Mouse (Mus musculus) cerebellum, adult 11-12 months (tissue): ENCODE results near the gene Tcf12.

Source experiments
- DNase-seq: peaks from one replicate; pipeline ENCODE4 v3.0.0; 2022

Tcf12 gene

DNA sequence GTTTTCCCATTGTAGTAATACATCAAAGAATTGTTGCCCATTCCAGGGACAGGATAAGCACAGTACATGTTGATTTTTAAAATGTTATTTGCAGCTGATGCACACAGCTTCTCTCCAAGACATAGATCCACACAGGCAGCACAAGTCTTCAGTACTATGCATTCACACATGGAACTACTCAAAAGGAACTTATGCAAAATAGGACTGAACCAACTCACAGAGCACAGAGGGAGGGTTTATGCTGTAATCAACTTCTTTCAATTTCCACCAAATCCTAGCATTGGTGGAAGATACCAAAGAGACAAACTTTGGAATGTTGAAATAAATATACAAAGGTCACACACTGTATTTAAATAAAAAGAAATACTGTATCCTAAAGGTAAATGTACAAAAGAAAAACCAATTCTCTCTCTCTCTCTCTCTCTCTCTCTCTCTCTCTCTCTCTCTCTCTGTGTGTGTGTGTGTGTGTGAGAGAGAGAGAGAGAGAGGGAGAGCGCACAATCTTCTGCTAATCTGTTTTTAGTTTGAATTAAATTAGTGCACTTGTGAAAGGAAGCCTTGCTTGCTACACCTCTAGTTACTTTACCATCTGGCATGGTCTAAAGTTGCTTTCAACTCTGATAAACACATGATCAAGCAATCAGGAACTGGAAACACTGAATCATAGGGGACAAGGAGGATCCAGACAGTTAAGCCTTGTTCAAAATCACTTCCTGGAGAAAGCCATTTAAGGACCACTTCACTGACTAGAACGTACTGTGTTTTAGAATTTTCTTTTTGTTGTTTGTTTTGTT lies 215.5 kb downstream of the Tcf12 start:
- no peak for DNase-seq

DNA sequence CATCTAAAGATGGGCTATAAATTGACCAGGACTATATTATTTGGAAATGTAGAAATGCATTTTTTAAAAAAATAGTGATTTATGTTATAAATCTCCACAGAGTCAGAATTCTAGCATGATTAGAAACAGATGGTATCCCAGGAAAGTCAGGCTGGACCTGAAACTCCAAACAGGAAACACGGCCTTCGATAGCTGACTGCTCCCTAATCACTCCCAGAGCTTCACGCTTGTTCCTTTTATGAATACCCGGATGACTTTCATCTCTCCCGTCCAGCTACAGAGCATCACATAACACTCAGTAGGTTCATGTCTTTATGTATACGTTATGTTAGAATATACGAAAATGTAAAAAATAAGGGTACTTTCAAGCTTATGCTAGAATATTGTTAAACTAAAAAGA lies 216.4 kb downstream of the Tcf12 start:
- DNase-seq: no peak

DNA sequence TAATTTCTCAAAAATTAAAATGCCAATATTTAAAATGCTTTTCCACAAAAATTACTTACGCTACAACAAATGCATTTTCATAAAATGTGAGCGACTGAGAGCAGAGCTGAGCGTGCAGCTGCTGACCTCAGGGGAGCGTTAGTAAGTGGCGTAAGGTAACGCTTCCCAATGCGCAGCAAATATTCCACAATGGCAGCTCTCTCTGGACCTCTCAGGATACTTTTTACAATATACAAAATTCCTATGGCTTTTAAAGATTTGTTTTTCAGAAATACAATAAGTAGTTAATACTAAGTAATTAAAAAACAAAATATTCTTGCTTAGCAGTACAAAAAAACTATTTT lies 216.8 kb downstream of the Tcf12 start:
- DNase-seq: no peak

DNA sequence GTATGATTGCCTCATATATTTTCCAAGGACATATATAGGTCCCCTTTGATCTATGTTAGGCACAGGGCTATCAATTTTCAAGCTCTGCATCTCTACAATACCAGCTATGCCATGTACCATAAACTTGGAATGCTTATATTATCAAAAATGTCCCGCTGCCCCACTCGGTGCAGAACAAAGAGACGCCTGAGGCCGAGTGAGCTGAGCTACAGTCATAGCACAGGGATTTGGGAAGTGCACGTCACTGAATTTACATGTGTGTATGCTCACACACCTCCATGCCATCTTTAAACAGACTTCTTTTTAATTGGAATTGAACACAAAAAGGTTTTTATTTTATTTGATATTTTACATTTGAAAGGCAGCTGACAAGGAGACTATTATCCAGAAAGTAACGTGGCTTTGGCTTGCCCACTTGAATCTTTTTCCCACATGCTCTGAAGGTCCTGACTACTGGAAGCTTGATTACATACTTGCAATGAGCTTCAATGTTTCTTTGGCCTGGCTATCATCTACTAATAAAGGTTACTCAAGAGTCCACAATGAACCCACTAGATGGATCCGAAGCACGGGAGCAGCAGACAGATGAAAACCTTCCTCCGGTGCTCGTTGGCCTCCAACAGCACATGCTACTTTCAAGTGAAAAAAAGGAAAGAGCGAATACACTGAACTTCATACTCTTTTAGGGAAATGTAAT lies 217.3 kb downstream of the Tcf12 start:
- no peak for DNase-seq

DNA sequence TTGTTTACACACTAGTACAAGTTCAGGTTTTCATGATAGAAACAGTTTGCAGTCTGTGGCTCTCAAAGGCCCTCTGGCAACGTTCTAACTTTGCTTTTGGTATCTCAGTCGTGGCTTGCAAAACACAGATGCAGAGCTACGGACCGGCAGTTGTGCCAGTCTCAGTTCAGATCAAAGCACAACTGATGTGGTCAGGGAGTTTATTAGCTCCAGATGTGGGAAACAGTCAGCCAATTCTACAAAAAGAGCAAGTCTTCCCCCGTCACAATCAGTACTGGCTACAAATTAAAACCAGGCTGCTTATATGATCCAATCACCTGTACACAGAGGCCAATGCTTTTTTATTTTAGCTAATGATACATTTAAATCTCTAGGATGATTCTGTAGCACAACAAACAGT lies 223.2 kb downstream of the Tcf12 start:
- DNase-seq: no peak

DNA sequence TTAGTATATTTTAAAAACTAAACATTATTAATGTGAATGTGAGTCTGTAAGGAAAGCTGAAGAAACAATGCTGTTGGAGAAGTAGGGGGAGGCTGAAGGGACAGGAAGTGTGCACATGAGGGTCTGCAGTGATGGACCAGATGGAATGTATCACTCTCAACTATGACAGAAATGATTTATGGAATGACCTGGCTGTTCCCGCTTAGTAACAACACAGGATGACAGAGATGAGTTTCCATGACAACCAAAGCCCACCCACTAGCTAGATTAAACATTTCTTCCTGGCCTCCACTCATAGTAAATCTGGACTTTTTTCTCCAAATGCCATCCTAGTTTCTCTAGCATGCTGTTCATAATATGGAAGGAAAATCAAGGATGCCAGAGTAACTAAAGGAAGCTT lies 231.0 kb downstream of the Tcf12 start:
- no peak for DNase-seq

DNA sequence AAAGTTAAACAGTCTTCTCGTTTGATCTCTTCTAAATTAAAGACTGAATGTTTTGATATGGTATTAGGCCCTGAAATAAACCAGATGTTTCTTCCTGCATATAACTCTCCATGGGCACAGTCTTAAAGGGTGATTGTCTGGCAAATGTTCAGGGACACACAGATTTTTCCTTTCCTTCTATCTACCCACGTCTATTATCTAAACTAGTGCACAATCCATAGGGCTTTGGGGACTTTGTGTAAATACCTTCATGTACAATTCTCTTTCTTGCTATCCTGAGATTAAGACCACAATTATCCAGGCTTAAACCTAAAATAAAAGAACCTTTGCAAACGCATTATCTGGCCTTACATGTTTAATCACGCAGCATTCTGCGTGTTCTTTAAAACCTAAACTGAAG lies 231.7 kb downstream of the Tcf12 start:
- no peak for DNase-seq

DNA sequence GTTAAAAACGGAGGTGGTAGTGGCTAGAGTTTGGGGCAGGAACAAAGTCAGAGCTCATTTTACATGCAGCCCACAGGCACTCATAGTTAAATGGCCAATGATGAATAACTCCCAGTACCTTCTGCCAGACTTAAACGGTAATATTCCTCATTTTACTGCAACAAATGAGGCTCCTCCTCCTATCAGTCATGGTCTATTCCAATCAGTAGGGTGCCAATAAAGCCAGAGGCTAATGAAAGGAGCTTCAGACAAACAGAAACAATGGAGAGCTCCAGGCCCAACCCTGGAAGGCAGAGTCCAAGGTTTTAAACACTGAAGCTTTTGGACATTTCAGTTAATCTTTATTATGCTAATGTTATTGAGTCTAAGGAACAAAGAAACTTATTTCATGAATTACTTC lies 232.3 kb downstream of the Tcf12 start:
- DNase-seq: no peak

DNA sequence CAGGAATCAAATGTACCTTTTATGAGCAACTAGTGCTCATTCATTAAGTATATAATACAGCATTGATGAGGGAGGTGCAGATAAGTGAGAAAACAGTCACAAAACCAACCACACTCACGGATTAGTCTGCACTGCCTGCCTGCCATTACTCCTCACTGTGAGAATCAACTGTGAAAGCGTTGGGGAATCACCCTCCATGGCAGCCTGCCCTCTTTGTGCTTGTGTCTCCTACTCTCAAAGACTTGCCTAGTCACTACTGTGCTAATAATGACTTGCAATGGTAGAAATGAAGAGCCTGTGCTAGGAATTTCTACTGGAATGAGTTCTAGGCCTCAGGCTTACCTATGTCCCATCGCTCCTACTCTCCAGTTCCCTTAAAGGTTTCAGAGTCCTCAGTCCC lies 233.8 kb downstream of the Tcf12 start:
- DNase-seq: no peak

DNA sequence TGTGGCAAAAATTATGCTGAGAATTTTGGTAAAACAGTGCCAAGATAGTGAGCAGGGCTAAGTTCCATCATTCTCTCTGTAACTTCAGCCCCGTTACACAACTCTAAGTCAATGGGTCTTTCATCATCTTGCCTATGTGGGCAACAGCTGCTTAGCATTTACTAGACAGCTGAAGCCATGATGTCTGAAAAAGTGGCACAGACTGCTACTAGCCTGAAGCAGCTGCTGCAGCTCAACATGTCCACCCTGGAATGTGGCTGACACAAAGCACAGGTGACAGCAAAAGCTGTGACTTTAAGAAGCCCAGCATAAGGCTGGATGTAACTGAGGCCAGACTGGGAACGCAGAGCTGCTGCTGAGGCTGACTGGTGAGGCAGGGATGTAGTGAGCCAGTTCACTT lies 236.9 kb downstream of the Tcf12 start:
- DNase-seq: no peak

DNA sequence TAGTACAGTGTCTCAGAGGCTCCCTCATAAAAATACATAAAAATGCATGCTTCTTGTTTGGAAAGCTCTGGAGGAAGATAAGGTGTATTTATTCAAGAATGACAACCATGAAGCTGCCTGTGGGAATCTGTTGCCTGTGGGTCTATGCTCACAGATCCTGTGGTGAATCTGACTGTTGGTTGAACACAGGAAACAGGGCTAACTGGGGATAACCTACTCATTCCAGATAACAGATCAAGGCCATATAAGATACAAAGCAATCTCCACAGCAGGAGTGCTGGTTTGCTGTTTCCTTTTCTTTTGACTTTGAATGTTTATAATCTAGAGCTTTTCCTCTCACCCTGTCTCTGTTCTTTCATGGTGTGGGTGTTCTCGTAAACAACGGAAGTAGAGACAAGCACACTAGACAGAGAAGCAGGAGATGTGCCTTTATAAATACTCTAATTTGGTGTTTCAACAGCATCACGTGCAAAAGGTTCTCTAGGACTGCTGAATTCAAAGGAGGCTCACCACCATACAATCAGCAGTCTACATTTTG lies 237.6 kb downstream of the Tcf12 start:
- no peak for DNase-seq

DNA sequence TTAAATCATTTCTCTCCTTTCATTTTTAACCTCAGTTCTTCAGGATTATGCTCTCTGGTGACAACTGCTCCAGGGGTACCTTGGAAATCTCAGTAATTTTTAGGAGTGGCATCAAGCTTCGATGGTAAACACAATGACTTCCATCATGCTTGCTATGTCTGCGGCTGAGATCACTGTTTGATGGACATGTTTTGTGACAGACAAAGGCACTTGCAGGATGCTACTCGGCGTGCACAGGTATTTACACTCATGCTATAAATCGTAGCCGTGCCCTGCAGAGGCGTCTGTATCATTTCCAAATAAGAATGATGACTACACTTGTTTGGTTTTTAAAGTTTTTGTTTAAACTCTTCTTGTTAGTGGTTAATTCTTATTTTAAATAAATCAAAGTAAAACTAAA lies 248.3 kb downstream of the Tcf12 start:
- DNase-seq: no peak

DNA sequence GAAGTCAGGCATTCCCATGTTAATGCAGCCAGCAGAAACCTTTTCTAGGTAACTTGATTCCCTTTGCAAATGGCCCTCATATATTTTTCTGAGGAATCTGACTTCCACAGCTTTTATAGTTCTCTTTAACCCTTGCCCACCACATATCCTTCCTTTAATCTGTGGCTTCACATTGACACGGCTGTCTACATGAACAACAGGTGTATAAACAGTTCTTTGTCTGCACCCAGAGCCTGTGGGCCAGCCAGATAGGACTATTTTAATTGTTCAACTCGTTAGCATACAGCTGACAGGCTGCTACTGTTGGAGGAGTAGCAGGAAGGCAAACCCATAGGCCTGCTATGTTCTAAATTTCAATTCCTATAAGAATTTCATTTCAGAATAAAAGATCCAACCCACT lies 250.0 kb downstream of the Tcf12 start:
- no peak for DNase-seq

DNA sequence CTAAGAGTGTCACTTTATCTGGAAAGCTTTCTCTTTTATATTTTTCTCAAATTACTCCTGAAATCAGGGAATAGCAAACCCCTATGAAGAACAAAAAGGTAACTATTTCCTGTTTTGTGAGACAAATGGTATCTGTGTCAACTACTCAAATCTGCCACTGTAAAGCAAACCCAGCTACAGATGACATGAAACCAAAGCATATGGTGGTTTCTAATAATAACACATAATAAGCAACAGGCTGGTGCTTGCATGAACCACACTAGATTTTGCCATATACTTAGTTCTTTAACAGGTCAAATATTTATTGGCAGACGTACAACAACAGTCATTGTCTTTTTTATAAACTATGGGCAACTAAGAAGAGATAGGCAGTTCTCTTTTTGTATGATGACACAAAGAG lies 253.7 kb downstream of the Tcf12 start:
- no peak for DNase-seq

DNA sequence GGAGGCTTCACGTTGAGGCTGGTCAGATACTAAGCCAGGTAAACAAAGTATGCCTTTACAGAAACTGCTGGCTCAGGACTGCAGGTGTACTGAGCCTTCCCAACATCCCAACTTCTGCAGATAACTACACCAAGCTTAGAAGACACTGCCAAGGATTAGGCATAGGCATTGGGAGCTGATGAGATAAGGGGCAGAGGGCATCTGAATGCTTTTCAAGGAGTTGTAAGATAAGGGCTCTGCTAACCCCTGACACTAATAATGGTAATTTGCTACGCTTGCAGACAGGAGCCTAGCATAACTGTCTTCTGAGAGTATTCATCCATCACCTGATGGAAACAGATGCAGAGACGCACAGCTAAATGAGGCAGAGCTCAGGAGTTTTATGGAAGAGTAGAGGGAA lies 257.8 kb downstream of the Tcf12 start:
- no peak for DNase-seq

DNA sequence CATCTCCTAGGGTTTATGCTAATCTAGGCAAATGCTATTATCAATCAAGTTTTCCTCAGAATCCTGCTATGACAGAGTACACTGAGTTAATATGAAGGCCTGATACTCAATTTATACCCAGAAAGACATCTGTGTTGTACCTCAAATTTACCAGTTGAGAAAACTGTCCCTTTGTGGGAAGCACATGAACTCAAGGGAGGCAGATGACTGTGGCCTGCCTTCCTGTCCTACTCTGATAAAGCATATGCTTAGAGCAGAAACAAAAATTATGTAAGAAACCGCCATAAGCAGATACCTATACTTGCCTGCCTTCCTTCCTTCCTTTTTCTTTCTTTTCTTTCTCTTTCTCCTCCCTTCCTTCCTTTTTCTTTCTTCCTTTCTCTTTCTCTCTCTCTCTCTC lies 261.4 kb downstream of the Tcf12 start:
- no peak for DNase-seq

DNA sequence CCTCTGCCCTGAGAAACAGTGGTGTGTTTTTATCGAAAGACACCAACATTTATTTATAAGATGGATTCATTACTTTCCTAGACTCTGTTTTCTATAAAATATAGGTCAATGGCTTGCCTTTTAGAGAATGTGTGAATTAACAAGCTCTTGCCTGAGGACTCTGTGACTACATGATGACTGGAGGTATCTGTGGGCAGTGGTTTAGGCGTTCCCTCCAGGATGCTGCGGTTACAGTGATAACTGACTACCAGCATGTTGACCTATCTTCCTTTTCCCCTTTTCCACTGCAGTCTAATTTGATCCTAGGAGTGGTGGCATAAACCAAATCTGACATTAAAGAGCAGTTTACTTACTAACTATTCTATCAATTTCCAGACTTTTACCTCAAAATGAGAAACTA lies 263.3 kb downstream of the Tcf12 start:
- DNase-seq: no peak

DNA sequence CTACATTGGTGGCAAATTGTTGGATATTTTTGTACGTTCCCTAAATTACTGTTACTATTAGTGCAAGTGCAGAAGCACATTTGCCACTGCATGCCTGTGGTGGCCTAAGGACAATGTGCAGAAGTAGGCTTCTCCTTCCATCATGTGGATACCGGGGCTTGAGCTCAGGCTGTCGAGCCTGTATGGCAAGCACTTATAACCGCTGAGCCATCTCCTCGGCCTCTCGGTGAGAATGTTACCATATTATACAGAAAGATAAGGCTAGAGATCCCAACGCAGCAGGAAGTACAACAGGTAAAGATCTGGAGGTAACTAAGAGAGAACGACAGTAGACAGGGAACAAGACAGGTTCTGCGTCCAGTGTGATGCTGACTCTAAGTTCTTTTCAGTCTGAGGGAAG lies 263.8 kb downstream of the Tcf12 start:
- no peak for DNase-seq

DNA sequence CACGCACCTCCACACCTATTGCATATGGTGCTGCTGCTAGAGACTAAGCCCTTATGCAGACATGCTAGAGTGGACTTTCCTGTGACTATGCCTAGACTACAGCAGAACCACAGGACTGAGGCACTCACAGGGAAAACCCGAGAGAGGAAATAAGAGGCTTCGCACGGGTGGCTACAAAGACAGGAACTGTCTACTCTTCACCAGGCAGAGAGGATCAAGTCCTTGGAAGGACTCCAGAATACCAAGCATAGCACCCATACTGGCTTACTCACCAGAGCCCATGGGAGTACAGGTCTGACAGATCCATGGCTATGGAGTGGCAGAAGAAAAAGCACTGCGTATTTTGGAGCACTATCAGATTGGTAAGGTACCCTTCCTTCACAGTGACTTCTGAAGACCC lies 269.8 kb downstream of the Tcf12 start:
- no peak for DNase-seq

DNA sequence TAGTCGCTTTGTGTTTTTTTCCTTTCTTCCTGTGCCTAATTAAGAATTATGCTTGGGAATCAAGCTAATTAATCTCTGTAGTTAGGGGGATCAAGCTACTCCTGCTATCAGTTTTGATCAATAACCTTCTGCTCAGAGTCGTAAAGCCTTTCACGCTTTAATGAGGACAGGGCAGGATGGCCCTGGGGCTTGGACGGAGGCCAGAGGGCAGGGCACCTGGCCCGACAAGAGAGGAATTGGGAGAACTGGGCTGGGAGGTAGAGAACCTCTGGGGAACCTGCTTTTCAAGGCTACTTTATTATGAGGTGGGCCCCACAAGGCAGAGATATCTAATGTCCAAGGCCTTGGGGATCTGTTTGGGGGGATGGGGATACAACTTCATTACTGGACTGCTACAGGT lies 274.3 kb downstream of the Tcf12 start:
- DNase-seq: no peak

DNA sequence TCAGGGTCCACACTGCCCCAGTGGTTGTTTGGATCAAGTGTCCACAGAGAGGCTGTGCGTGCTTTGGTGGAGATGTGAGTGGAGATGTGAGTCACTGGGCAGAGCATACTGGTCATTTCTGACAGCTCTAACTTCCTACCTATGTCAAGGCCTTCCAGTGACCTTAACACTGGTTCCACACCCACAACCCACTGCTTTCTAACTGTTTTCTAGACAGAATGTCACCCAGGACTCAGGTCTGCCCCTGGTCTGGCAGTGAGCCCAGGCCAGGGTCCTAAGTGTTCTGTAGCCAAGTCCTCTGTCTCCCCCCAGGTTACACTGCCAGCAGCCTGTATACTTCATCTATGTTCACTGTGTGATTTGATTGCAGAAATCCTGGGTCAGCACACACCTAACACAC lies 275.3 kb downstream of the Tcf12 start:
- DNase-seq: no peak

DNA sequence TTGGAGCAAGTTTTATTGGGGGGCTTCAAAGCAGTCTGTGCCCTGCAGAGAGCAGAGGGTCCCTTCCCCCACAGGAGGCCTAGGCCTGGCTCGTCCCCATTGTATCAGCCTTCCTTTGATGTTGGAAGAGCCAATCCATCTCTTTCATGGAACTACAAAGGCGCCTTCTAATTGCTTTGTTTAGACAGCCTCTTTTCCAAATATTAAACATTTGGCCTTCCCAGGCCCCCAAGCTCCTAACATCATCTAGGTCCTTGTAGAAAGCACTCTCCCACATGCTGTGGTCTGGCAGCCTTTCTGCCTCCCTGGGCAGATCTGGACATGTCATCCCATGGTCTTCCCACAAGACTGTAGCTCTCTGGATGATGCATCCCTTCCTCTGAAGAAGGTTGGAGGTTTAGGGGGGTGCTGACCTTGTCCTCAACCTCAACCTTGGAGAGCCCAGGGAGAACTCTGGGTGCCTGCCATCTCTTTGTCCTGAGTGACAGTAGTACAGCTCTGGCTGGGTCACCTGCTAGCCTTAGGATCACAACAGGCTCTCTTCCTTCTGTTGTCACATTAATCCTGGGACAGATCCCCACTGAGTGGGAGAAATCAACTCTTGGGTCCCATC lies 276.4 kb downstream of the Tcf12 start:
- DNase-seq: no peak

DNA sequence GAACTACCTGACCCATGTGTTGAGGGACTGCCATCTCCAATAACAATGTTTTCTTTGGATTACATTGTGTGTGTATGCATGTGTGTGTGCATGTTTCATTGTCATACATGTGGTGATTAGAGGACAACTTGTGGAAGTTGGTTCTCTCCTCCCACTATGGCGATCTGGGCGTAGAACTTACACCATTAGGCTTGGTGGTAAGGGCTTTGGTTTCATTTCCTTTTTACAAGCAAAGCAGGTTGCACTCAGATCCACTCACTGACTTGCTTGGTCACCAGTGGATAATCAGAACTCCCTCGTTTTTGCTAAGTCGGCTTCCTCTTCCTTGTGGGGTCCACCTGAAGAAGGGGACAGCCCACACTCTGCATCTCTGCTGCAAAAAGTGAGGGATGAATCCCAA lies 277.0 kb downstream of the Tcf12 start:
- no peak for DNase-seq
